Mouse (Mus musculus): ENCODE results near the gene Ncam2.
"Not testable (repeated sequence)": the region's sequence is repeated elsewhere in the genome, so short reads cannot be mapped to it uniquely, and the experiment has no call there.

Ncam2 gene

DNA sequence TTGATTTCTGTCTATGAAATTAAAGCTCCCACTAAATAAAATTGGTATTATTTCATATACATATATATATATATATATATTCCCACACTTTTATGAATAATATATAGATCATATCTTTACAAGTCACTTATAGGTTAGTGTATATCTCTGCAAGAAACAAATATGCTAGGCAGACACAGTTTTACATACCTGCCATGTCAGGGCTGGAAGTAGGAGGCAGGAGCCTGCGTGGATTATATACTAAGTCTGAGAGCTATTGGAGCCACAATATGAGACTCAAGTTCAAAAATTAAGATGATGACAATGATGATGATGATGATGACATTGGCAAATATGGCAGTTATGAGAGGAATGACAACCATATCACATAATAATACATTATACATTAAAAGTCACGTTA, 85.4 kb downstream of the Ncam2 start:
- in situ Hi-C loops (cut with MboI, MseI) = no loop called here

DNA sequence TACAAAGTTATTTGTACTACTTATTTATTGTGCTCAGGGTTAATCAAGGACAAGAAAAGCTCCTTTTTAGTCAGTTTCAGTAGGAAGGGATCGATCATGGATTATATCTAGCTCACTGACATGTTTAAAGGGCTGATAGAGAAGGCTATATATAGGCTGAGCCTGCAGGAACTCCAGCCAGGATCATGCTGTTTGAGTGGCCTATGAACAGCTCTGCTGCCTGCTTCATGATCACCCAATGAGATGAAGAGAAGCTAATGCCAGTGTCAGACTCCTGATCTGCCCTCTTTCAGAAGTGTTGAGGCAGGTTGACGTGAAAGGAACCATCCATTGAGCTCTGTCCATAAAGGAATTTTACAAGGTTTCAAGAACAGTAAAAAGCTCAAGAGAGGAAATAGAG, 103.3 kb downstream of the Ncam2 start:
- in situ Hi-C loops (cut with MboI, MseI) = no loop called here

DNA sequence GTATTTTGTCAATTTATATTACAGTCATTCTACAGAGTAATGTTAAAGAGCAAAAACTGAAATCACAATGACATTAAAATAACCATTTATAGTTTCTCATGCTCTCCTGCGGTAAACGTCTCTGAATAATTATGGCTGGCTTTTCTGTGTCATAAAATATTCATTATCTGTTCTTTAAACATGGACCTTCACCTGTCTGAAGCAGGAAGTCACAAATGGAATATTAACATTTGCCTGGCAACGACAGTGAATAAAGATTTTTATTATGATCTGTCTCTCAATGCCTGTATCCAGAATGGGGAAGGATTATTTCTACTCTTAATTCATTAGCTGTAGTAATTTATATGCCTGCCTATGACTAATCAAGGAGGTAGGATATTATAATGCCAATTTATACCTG, 108.7 kb downstream of the Ncam2 start:
- in situ Hi-C loops (cut with MboI, MseI) = no loop called here

DNA sequence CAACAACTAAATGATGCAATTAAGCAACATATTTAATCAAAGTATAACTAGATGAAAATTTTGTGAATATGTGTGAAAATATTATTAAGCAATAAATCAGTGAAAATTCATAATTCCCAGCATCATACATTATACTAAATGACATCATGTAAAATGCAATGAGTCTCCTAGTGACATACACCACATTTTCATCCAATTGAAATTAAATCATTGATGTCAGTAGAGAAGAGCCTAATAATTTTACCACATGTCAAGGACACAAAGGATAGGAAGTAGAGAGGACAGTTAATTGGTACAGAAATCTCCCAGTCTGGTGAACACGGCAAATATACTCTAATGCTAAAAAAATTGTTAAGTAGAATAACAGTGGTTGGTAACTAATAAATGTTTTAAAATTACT, 118.5 kb downstream of the Ncam2 start:
- in situ Hi-C loops (cut with MboI, MseI) = no loop called here

DNA sequence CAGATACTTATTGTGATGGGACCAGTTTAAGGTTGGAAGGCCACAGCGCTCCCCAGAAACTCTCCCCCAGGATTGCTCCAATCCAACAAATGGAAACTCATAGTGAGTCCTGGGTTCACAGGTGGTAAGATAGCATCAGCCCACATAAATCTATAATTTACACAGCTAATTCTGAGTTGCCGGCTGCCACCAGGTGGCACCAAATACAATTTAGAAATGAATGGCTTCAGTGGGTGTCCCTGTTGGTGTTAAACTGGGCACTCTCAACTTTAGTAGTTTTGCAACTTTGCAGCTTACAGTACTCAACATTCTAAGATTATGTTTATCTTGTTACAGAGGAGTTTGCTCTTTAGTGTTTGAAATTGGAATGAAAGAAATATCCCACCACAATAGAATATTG, 130.0 kb downstream of the Ncam2 start:
- in situ Hi-C loops (cut with MboI, MseI) = no loop called here

DNA sequence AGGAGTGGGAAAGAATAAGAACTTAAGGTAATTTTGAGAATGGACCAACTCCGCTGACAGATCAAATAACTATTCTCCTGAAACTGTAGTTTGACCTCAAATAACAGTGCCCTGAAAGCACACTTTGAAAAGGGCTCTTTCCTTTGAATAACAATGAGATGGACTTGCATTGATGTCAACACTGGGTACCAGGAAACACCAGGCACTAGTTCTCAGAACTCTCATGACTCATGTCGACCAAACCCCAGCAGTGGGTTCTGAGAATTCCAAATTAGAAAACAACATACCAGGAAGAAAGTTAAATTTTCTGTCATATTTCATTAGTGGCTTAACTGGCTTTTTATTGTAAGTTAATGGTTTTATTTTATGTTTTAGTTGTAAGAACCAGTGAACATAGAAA, 165.4 kb downstream of the Ncam2 start:
- in situ Hi-C loops (cut with MboI, MseI) = no loop called here

DNA sequence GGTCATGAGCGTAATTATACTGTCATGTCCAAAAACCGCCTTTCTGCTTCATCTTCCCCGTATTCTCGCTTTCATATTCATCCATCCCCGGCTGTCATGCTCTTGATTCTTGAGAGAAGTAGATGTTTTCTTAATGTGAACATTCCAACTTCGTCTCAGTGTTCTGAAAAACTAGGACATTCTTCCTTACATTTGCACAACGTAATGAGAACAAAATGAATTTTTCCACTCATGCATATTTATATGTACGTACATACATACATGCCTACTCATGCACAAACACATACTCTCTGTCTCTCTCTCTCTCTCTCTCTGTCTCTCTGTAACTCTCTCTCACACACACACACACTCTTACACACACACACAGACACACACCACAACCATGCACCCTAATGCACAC, 173.7 kb downstream of the Ncam2 start:
- in situ Hi-C loops (cut with MboI, MseI) = no loop called here

DNA sequence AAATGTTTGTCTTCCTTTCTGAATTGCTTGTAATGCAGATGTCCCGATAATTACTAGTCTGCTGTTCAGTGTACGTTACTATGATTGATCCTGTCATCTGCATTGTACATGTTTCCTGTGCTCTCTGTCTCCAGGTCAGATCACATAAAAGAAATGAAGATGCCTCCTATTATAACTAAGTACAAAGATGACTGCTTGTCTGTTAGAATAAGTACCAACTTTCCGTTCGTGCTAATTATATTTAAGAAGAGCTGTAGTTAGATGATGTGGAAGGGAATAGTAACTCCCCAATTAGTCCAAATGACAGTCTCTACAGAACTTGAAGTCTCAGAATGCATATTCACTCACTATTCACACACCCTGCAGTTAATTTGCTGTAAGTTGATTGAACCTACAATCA, 179.9 kb downstream of the Ncam2 start:
- in situ Hi-C loops (cut with MboI, MseI) = no loop called here

DNA sequence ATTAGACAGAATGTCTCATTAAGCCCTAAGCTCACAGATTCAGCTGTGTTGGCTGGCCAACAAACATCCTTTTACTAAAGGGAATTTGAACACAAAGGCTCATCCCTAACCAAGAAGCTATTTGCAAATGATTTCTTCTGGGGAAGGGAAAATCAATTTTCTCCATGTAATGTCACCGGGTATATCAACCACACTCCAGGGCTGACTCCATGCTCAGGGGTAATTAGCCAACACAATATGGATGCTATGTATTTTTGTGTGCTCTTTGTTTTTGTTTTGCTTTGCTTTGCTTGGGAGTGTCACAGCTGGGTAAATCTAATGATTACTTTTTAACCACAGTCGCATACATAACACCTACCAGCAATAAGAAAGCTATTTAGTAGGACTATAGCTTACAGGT, 188.1 kb downstream of the Ncam2 start:
- in situ Hi-C loops (cut with MboI, MseI) = no loop called here

DNA sequence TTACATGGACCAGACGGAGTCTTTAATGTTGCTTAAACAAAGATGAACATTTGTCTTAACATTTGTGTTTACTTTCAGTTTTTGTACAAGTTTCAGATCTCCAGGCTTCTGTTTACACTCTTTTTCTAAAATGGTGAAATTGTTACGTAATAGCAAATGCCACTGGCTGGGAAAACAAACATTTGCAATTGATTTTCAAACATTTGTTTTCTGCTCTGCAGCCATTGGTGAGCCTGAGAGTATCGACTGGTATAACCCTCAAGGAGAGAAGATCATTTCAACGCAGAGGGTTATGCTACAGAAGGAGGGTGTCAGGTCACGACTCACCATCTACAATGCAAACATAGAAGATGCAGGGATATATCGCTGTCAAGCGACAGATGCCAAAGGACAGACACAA, 234.1 kb downstream of the Ncam2 start:
- in situ Hi-C loops (cut with MboI, MseI) = no loop called here

DNA sequence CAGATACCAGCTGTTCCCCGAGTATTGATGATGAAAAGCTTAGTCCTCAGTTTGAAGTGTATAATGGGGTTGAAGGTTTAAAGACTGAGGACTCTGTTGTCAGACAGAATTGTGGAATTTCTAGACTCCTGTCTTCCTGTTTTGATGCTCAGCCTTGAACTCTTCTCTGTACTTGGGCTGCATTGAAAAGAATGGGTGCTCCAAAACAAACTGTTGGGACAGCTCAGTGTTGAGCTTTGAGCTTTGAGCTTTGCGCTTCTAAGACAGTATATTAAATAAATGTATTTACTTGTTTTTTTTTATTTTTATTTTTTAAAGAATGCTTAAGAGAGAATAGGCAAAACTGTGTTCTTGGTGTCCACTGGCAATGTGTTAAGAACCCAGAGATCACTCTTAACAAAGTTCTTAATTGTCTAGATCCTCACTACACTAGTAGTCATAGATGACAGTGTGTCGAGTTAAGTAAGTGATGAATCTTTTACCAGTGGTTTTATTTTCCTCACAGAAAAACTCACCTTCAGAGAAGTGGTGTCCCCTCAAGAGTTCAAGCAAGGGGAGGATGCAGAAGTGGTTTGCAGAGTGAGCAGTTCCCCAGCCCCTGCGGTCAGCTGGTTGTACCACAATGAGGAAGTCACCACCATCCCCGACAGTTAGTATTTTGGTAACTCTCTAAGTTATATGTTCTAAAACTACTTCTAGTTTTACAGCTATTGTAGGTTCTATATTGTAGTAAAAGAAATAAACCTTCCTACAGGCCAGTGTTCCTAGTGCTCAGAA, 236.8 kb downstream of the Ncam2 start:
- in situ Hi-C loops (cut with MboI, MseI) = loop anchor here (5.0 kb wide), 1 partner anchor 100 kb away; no protein-coding TSS in a partner anchor

DNA sequence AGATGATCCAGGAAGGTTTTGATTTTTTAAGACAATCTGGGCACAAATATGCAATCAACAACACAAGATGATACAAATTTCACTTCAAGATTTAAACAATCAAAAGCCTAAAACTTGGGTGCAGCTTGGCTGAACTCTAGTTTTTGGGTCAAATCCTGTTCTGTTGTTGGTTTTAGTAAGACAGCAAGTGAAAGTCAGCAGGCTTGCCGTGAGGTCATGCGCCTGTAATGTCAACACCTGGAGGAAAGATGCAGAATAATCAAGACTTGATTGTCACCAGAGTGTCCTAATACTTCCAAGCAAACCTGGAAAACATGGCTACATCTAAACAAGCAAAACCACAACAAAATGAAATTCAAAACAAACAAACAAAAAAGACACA, 237.4 kb downstream of the Ncam2 start:
- in situ Hi-C loops (cut with MboI, MseI) = loop anchor here (5.0 kb wide), 1 partner anchor 101 kb away; no protein-coding TSS in a partner anchor

DNA sequence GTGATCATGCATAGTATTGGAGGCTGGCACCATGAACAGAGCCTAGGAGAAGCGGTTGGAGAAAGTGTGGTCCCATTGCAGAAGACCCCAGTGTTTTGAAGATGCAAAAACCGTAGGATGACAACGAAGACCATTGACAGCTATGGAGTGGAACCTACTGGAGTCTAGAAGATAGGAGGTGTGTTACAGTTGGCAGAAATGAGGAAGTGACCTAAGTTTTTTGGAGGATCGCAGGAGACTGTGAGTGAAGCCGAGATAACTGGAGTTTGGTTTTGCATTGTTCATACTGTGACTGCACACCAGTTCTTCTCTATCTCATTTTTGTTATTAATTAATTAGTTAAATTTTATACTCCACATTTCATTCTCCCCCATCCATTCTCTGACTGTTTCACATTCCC, 250.4 kb downstream of the Ncam2 start:
- in situ Hi-C loops (cut with MboI, MseI) = no loop called here

DNA sequence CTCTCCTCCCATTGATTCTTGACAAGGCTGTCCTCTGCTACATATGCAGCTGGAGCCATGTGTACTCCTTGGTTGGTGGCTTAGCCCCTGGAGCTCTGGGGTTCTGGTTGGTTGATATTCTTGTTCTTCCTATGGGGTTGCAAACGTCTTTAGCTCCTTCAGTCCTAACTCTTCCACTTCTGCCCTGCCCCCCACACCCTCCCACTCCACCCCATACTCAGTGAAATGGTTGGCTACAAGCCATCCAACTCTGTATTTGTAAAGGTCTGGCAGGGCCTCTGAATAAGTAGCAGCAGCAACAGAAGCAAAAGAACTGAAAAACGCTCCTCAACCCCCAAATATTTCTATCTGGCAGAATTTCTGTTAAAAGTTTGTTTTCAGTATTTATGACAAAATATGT, 252.5 kb downstream of the Ncam2 start:
- in situ Hi-C loops (cut with MboI, MseI) = no loop called here

DNA sequence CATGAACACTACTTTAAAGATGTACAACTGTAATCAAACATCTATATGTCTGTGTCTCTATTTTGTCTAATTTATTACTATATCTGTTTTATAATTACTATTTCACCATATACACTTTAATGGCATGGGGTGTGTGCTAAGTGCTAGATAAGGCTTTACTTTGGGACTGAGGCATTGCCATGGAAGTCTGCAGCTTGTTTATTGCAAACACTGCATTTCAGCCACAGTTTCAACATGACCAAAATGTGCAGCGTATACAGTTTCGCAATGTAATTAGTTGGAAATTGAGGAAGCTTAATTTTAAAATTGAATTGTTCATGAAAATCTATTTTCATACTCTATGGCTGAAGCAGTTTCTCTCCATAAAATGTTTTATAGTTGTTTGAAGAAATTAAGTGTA, 254.0 kb downstream of the Ncam2 start:
- in situ Hi-C loops (cut with MboI, MseI) = no loop called here

DNA sequence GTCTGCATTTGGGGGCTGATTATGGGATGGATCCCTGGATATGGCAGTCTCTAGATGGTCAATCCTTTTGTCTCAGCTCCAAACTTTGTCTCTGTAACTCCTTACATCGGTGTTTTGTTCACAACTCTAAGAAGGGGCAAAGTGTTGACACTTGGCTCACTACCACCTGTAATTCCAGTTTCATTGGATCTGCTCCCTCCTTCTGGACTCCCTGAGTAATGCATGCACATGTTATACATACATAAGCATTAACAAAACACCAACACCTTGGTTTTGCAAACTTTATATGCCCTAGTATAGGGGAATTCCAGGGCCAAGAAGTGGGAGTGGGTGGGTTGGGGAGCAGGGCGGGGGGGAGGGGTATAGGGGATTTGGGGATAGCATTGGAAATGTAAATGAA, 262.2 kb downstream of the Ncam2 start:
- in situ Hi-C loops (cut with MboI, MseI) = not testable (repeated sequence)

DNA sequence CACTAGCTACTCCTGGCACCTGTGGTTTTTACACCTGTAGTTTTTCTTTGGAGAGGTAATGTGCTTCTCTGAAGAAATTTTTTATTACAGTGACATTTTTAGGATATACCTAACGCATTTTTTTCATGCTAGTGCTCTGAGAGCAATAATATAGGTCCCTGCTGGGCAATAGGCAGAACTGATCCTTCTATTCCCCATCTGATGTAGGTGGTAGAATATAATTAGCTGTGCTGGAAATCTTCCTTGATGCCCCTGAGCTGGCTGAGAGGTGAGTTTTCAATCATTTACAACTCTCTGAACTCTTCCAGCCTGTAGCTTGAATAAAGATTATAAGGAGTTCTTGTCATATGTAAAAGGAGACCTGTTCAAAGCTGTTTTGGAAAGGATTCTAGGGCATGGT, 272.4 kb downstream of the Ncam2 start:
- in situ Hi-C loops (cut with MboI, MseI) = no loop called here

DNA sequence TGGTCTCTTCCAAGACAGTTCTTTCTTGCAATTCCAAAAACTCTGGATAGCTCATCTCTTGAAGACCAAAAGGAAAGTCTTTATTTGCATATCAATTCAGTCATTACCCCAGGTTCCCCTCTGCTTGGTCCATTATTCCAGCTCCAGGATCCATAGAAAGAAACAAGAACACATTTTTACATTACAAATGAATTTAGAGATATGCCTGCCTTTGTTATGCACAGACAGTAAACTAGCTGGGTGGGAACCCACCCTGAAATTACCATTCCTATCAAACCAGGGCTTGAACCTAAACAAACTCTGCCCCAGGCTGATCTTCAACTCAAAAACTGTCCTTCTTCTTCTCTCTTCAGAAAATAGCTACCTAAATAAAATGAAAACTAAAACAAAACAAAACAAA, 280.6 kb downstream of the Ncam2 start:
- in situ Hi-C loops (cut with MboI, MseI) = loop anchor here (25.0 kb wide), 1 partner anchor 1319 kb away; no protein-coding TSS in a partner anchor

DNA sequence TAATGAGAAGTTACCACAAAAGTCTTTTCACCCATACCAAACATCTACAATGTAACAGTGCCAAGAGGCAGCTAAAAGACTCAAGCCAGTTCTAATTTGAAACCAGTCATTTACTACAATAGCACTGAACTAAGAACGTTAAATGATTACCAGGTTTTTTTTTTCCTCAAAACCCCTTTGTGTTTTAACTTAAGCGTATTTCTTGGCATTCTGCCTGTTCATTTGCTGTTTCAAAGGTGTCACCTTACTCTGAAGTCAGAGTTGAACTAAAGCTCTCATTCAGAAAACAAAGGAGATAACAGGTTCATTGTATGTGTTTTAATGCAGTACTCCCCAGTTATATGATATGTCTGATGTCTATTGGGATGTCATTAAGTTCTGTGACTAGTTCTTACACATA, 295.6 kb downstream of the Ncam2 start:
- in situ Hi-C loops (cut with MboI, MseI) = loop anchor here (25.0 kb wide), 1 partner anchor 1334 kb away; no protein-coding TSS in a partner anchor

DNA sequence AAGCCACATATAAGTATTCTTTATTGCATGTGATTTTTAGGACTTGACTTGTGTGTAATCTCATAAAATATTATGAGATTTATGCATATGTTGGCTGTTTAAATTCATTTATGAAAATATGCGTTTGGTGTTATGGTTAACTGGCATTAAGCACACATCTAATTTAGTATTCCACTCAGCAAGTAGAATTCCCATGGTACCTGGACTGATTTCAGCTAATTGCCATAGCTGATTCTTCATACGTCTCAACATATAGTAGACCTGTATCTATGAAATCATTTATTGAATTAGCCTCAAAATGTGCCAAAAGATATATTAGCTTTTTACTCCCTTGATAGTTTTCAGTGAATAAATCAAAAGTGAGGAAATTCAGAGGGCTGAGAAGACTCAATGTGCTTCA, 302.1 kb downstream of the Ncam2 start:
- in situ Hi-C loops (cut with MboI, MseI) = no loop called here

DNA sequence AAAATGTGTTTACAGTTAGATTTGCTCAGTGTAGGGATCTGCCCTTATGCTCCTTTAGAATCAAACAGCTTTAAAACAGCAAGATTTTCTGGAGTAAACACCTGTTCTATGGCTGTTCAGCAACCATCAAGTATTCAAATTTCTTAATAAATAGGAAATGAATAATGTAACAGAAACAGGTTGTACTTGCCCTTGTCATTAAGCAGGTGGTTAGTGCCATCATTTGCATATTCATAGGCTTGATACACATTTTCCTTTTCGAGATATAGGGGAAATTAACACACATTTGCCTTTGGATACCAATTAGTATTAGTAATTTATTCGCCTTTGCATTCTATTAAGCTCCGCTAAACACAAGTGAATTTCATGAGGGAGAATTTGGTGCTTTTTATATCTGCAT, 335.7 kb downstream of the Ncam2 start:
- in situ Hi-C loops (cut with MboI, MseI) = no loop called here

DNA sequence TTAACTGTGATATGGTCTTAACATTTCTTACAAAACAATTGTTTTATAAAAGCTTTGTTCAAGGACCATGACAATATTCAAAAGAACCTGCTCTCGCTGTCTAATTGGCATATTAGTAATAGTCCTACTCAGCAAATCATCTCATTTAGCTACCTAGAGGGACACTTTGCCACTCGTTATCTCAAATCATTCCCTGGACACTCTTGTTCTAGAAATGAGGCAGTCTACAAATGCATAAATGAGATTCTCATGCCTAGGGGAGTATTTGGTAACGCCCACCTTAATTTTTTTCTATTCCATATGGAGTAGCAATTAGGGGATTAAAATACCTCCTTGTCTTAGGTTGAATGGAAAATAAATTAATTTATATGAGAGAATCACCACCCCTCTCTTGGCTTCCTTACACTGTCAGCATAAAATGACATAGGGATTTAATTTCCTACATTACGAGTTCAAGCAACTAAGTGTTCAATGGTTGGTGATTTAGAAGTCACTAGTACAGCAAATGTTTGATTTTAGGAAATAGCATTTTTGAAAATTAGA, 387.1 kb downstream of the Ncam2 start:
- in situ Hi-C loops (cut with MboI, MseI) = no loop called here

DNA sequence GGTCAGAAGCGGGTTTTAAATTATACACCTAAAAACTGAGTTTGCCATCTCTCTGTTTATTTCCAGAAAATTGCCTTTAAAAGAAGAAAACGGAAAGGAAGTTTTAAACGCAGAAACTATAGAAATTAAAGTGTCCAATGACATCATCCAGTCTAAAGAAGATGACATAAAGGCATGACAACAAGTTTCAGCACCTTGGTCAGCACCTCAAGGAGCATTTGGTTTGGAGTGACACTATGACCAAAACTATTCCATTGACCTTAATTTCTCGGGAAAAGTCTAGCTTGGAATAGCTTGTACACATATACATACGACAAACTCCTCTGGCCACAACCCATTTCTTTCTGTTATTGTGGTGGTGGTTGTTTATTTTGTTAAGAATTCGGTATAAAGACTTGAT, 422.8 kb downstream of the Ncam2 start:
- in situ Hi-C loops (cut with MboI, MseI) = no loop called here

DNA sequence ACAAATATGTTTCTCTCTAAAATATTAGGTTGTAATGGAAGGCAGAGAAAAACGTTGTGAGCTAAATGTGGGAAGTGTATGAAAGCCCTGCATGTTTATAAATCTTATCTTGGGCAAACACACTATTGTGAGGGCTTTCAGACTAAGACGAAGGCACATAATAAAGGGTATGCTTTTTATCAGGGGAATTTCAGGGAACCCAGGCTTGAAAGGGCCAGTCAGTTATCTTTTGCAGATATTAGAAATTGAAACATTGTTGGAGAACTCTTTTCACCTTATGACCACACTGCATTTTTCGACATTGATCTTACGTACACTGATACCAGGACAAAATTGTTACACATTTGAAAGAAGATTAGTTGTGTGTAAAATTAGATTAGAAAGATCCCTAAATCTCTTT, 423.3 kb downstream of the Ncam2 start:
- in situ Hi-C loops (cut with MboI, MseI) = no loop called here
